Mouse (Mus musculus): ENCODE measurements around the gene Grm7. TPM values are rescaled to one million over a fixed set of nuclear protein-coding genes. Genes with fewer than 3 reads are reported as not detected.

Gene Grm7
- polyA plus RNA-seq, 1 experiment: 0.62 TPM

DNA sequence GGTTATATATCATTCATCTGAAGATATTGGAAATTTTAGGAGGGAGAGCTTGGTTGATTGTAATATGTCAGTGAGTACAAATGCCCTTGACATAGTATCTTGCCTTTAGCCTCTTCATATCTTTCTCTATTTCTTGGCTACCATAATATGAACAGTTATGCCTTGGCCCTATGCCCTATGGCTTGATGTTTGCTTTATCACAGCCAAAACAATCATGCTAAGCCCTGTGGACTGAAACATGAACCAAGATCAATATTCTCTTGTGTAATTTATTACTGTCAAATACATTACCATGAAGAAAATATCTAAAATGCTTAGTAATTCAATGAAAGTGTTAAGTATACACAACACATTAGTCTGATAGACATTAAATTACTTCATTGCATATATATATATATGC, 222.9 kb downstream of the Grm7 start:
- no peak for DNase-seq (ENCODE audit: low spot score)

- DNase-seq (ENCODE audit: low spot score): no peak
Observed at GRCm38 (mm10) chr6:110982013-110982412, 336.6 kb downstream of the Grm7 start.

DNA sequence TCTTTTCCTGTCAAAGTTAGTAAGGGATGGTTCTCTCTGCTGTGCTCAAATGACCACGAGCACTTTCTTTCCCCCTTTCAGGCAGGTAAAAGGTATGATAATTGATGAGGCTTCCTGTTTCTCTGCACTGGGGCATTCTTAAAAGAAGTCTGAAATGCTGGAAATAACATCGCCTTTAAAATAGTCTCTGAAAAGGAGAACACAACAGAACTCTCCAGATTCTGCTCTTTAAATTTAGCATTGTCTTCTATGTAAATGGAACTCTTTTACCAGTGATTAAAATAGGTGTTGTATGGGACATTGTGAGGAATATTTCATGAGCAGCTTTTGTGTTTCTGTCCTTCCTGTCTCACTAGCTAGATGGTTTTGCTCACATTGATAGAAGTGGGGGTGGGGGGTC, 393.7 kb downstream of the Grm7 start:
- DNase-seq (ENCODE audit: low spot score): no peak

DNA sequence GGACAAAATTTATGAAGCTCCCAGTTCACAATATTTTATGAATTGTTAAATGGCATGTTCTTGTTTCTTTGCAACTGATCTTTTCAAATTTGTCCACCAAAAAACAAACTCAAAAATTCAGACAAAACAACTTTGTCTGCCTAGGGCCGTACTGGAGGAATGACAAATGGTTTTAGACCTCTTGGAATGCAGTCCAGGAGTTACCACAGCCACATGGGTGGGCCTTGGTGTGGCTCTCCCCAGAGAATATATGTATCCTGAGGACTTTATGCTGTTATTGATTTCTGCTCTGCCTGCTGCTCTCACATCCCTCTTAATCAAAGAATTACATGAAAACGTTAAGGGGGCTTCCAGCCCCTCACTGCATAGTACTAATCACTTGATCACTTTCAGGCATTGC, 400.5 kb downstream of the Grm7 start:
- no peak for DNase-seq (ENCODE audit: low spot score)

GRCm38 (mm10) chr6:111049247-111049646, 403.9 kb downstream of the Grm7 start:
- no peak for DNase-seq (ENCODE audit: low spot score)

- DNase-seq (ENCODE audit: low spot score): no peak
Observed at GRCm38 (mm10) chr6:111054001-111054975, 408.9 kb downstream of the Grm7 start.

DNA sequence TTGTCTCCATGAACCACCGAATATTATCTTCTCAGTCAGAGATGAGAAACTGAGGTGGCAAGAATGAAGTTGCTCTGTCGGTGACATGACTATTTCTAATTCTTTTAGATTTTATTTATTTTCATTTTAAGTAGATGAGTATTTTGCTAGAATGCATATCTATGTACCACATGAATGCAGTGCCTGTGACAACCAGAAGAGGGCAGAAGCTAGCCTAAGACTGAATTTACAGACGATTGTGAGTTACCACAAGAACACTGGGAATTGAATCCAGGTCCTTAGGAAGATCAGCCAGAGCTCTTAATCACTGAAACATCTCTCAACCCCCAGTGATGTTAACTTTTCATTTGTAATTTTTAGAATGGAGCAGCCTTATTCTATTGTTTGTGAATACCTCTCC, 412.4 kb downstream of the Grm7 start:
- no peak for DNase-seq (ENCODE audit: low spot score)

DNA sequence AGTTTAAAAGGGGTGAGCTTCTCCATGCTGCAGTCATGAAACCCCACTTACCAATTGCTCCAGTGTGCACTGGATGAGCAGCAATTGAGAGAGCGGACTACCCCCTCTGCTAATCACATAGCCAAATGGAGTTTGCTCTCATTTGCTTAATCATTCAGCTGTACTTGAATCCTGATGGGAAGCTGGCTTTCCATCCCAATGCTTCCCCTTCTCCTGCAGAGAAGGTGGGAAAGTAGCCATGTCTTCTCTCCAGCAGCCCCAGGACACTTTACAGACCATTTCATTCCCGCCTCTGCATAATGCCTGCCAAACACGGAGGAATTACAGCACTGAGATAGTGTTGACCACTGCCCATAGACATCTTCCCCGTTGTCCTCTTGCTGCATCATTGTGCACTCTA, 414.6 kb downstream of the Grm7 start:
- no peak for DNase-seq (ENCODE audit: low spot score)

DNA sequence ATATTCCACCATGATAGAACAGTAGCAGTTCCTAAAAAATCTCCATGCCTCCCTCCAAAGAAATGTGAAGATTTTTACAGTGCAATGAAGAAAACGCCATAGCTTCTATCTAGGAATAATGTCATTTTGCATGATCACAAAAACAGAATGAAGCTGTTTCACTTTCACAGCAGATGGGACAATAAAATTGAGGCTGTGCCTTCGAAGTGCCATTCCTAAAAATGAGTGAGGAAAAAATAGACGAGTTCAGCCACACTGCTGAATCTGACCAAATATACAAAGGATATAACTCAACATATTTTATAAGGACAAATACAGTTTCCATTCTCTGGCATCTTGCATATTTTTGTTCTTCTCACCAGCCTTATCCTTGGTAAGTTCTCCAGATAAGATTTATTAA, 439.2 kb downstream of the Grm7 start:
- DNase-seq (ENCODE audit: low spot score): no peak

DNA sequence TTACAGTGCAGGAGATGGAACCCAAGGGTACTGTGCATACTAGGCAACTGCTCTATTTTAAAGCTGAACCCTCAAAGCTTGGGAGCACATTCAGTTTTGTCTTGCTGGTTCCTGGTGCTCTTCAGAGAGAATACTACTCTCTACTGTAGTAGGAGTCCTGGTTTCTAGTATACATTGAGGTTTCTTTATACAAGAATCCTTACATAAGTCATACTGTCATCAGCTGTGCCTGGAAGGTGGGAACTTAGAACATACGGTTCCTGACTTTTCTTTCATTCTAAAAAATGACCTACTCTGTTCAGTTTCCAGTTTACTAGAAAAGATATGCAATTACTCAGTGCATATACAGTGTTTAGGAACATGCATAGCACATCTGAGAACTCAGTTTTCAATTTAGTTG, 449.4 kb downstream of the Grm7 start:
- DNase-seq (ENCODE audit: low spot score): no peak

- no peak for DNase-seq (ENCODE audit: low spot score)
Observed at GRCm38 (mm10) chr6:111105485-111105884, 460.1 kb downstream of the Grm7 start.

DNA sequence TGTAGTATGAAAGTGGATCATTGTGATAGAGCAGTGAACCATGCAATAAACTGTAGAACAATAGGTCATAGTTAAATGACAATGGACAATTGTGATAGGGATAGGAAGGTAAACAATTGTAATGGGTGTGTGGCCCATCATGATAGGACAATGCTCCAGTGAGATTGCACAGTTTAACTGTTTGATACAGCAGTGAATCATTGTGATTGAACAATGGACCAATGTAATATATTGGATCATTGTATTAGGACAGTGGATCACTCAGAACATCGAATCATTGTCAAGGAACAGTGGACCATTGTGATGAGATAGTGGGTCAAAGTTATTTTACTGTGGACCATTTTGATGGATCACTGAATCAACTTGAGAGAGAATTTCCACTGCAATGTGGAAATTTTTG, 515.7 kb downstream of the Grm7 start:
- no peak for DNase-seq (ENCODE audit: low spot score)

DNA sequence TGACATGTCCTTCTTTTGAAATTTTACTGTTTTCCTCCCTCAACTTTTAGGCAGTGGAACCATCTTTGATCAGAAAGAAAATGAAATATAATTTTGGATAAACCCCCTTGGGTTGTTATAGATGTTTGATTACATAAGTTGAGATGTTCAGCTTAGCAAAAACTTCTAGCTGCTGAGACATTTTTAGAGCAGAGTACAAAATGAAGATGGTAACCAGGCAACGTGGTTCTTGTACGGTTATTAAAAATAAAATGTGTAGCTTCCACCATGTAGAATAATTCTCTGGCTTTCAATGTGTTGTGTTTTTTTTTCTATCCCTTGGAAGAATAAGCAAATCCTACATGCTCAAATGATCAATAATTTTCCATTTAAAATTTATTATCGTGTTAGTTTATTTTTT, 550.0 kb downstream of the Grm7 start:
- DNase-seq (ENCODE audit: low spot score): no peak

GRCm38 (mm10) chr6:111221083-111221729, 575.8 kb downstream of the Grm7 start:
- DNase-seq (ENCODE audit: low spot score): no peak

GRCm38 (mm10) chr6:111255215-111255614, 609.8 kb downstream of the Grm7 start:
- no peak for DNase-seq (ENCODE audit: low spot score)

DNA sequence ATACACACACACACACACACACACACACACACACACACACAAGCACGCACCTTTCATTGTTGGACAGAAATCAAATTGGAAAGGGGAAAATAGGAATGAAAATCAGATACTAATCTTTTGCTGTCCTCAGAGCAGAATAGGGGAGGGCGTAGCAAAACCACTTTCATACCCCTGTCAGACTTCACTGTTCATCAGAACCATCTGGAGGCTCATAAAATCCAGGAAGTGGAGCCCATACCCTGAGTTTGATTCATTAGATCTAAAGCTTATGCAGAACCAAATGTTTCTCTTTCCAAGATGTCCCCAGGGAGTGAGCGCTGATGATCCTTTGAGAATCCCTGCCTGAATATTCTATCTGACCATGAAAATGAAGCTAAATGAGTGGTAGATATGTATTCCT, 611.6 kb downstream of the Grm7 start:
- DNase-seq (ENCODE audit: low spot score): no peak

GRCm38 (mm10) chr6:111258256-111258655, 612.9 kb downstream of the Grm7 start:
- no peak for DNase-seq (ENCODE audit: low spot score)

DNA sequence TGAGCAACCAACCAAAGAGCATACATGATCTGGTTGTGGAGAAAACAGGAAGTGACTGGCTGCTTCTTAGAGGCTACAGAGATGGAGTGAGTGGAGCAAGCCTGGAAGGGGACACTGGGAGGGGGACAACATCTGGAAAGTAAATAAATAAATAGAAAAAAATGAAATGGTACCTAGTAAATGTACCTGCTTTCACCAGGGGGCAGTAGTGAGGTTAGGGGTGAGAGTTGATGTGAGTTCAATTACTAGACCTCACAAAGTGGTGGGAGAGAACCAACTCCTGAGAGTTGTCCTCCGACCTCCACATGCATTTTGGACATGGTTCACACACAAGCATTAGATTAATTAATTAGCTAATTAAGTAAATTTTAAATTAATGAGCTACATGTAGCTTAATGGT, 615.8 kb downstream of the Grm7 start:
- DNase-seq (ENCODE audit: low spot score): no peak

- no peak for DNase-seq (ENCODE audit: low spot score)
Observed at GRCm38 (mm10) chr6:111276657-111277056, 631.3 kb downstream of the Grm7 start.

DNA sequence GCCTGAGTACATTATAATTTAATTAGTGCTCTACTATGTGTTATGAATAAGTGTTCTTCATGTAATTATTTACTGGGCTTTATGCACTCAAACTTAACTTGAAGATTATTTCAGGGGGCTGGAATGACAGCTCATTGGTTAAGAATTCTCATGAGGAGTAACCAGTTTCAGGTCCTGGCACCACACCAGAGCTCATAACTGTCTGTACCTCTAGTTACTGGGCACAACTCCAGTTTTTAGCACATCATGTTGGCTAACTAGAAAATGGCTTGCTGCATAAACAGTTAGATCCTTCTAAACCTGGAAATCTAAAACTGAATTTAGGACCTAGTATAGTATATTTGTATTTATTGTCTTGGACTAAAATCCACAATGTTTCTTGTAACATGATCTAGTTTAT, 633.1 kb downstream of the Grm7 start:
- DNase-seq (ENCODE audit: low spot score): no peak

DNA sequence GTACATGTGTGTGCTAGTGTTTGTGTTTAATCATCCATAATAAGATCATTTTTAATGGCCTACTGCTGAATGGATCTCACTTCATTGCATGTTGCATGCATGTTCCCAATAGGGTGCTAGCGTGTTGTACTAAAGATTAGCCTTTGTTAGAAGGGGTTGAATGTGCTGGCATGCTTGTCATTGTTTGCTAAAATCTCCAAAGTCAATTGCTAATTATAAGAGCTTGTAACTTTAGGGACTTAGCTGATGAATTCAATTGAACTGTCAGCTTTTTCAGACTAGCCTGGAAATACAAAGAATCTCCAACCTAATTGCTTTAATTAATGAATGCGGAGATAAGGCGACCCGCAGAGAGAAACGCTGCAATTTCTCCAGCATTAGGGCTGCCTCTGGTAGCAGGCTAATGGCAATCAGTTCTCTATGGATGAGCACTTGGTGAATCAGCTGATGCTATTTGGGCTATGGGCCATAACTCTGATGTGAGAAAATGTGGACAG, 648.2 kb downstream of the Grm7 start:
- no peak for DNase-seq (ENCODE audit: low spot score)

DNA sequence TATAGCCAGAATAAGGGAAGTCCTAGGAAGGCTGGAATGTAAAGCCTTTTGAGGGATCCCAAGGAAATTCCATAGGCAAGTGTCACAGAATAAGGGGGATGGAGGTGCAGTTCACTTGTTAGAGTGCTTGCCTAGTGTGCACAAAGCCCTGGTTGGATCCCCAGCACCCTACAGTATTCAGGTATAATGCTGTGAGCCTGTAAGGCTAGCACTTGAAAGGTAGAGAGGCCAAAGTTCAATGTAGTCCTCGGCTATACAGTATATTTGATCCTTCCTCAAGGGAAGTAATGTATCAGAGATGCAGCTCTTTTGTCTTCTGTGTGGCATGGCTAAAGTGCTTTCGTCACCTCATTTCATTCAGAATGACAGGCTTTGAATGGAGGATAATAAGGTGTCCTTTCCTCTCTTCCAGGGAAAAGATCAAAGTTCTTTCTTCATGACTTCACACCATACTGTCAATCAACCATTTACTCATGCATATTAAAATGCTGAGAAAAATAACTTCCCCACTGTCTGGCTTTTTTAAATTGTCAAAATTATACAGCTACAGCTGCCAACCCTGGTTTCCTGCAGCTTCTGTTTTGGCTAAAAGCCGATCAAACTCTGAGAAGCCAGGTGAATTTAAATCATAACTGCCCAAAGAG, 658.7 kb downstream of the Grm7 start:
- no peak for DNase-seq (ENCODE audit: low spot score)

GRCm38 (mm10) chr6:111361681-111362080, 716.3 kb downstream of the Grm7 start:
- no peak for DNase-seq (ENCODE audit: low spot score)
